Mouse (Mus musculus) lung, adult 2 months (tissue): ENCODE measurements at regions not wholly inside any gene's neighbourhood (a gene's known extent, or its start where the extent isn't known, plus 50 kb on each side); places are given as distances from the start of the nearest gene placed in this dataset.

Source experiments
- DNase-seq: peaks from one replicate; pipeline ENCODE4 v3.0.0; 2022
- H3K4me1 ChIP-seq: fragments of 200-500 bp; 2 replicates; pipeline ENCODE4 v1.6.1; 2011; ENCODE audit warnings: low read length; ENCODE audit not compliant: control insufficient read depth, insufficient read depth
- H3K4me3 ChIP-seq: fragments of 200-500 bp; replicated peaks from 2 replicates; pipeline ENCODE3; 2011; ENCODE audit warnings: low read depth, mild to moderate bottlenecking, control low read depth, low read length; ENCODE audit errors: extremely low read depth
- CTCF ChIP-seq: fragments of 200-500 bp; IDR thresholded peaks from 2 replicates; pipeline ENCODE4 v1.5.1; 2011; ENCODE audit warnings: mild to moderate bottlenecking, low read length, control low read depth; ENCODE audit not compliant: insufficient read depth
- POLR2A ChIP-seq: fragments of 200-500 bp; IDR thresholded peaks from 2 replicates; pipeline ENCODE4 v1.6.1; 2011; ENCODE audit warnings: low read depth, mild to moderate bottlenecking, control low read depth, low read length, borderline replicate concordance; ENCODE audit errors: extremely low read depth
- WGBS: fragments of 180-500 bp; shearing (Covaris S2); methylation state at CpG from one replicate; pipeline ENCODE4 v1.1.7; 2018; 5-methylcytosine and 5-hydroxymethylcytosine counted together

DNA sequence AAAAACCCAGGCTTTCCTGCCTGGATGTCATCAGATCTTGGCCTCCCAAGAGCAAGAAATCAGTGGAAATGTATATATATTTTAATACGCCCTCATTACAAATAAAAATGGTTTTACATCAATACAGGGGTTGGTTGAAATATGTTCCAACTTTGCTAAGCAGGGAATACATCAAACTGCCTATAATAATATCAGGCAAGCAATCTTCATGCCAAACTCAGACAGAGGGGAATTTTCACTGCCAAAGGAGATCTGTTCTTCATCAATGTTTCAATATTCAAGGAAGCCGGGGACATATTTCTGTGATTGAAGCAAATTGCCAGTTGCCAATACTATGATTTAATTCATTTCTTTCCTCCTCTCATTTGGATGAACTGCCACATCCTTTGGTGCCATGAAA is 340.9 kb downstream of the Tns1 start:
- Histone ChIP-seq H3K4me1 (no peaks in the 10 kb centered on the region), H3K4me3 (no peak overlapping the region)
- DNase-seq, result no peak
- TF ChIP-seq POLR2A, result no peak
- TF ChIP-seq CTCF, result no peak
- 79% methylated on average over 2 of the region's 2 CpGs for WGBS

DNA sequence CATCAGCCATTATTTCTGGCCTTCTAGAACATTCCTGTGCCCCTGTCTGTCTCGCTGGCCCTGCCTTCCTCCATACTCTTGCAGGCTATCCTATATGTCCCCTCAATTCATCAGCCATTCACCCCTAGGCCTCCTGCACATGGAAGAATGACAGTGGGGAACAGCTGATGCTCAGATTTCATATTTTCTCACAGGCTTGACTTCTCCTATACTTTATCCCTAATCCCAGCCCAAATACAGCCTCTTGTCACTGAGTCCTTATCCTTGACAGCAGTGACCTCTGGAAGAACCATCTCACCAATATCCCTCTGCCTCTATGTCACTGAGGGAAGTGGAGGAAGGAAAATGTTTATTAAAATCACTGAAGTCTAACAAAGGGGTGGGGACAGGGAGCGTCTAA is 341.4 kb downstream of the Tns1 start:
- DNase-seq, result no peak
- Histone ChIP-seq H3K4me3 (no peak overlapping the region), H3K4me1 (no peaks in the 10 kb centered on the region)
- WGBS, result 67% methylated on average over 2 of the region's 2 CpGs
- TF ChIP-seq CTCF (no peak), POLR2A (no peak)

DNA sequence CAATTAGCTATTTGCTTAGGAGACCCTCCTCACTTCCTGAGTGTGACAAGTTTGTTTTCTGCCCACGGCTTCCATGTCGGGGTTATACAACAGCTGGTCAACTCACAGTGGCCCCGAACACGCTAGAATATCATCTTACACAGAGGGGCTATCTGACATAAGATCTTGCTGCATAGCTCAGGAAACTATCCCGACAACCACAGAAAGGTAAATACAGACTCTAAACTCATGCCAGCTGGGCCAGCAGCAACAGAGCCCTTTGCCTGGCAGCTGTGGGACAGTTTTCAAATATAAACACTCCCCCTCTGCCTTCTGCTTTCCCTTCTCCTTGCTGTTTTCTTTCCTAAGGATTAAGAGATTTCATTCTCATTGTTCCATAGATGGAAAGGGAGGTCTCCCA is 352.5 kb downstream of the Tns1 start:
- 21% methylated on average over 5 of the region's 5 CpGs for WGBS
- H3K4me3 ChIP-seq, result no peak overlapping the region

DNA sequence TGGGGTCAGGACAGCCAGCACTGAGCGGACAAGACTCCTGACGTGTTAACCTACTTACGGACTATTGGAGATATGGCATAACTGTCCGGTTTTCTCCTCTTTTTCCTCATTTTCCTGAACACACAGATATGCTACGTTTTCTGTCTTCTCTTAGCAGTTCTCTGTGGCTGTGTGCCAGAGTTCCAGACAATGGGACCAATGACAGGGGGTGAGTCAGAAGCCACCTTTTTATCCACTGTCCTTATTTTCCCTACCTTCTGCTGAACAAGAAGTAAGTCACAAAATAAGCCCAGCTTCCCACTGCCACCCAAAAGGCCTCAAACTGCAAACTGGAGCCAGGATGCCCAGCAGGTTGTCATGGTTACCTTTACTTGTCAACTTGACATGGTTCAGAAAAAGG is 353.6 kb downstream of the Tns1 start:
- H3K4me1 ChIP-seq, result no peaks in the 10 kb centered on the region
- H3K4me3 ChIP-seq, result no peak overlapping the region
- 84% methylated on average over 5 of the region's 5 CpGs for WGBS
- no peak for TF ChIP-seq POLR2A
- TF ChIP-seq CTCF, result no peak
- DNase-seq, result no peak

More for the DNA sequence above, 352.5 kb downstream of the Tns1 start:
- no peak for TF ChIP-seq POLR2A
- no peak for TF ChIP-seq CTCF
- no peak for DNase-seq
- H3K4me1 ChIP-seq, result no peaks in the 10 kb centered on the region

DNA sequence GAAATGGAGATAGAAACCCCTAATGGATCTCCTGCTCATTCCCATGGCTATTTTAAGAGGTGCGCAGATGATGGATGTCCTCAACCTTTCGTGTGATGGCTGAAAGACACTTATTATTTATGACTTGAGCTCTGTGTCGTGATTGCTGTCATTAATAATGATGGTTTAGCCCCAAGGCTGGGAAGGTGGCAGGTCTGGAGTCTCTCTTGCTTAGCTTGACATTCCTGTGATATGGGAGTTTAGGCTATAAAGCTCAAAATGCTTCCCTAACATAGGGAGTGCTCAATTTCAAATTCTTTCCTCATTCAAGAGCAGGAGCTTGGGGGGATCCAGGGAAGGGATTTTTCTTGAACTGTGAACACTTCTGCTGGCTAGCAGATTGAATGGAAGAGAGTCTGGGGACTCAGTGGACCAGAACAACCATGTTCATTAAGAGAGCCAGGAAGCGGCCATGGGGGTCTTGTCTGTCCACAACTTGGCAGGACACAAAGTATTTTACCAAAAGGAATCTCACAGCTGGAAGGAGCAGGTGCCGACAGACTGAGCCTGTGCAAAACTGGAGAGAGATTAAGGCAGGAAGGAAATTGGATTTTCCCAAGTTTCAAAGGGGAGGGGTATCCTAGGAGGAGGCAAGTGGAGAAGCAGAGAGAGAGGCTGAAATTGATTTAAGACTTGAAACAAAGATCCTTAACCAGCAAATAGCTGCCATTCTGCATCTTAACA is 359.5 kb downstream of the Tns1 start:
- Histone ChIP-seq H3K4me1 (no peaks in the 10 kb centered on the region), H3K4me3 (no peak overlapping the region)
- TF ChIP-seq CTCF, result no peak
- no peak for TF ChIP-seq POLR2A
- DNase-seq, result no peak
- WGBS, result 69% methylated on average over 5 of the region's 5 CpGs

DNA sequence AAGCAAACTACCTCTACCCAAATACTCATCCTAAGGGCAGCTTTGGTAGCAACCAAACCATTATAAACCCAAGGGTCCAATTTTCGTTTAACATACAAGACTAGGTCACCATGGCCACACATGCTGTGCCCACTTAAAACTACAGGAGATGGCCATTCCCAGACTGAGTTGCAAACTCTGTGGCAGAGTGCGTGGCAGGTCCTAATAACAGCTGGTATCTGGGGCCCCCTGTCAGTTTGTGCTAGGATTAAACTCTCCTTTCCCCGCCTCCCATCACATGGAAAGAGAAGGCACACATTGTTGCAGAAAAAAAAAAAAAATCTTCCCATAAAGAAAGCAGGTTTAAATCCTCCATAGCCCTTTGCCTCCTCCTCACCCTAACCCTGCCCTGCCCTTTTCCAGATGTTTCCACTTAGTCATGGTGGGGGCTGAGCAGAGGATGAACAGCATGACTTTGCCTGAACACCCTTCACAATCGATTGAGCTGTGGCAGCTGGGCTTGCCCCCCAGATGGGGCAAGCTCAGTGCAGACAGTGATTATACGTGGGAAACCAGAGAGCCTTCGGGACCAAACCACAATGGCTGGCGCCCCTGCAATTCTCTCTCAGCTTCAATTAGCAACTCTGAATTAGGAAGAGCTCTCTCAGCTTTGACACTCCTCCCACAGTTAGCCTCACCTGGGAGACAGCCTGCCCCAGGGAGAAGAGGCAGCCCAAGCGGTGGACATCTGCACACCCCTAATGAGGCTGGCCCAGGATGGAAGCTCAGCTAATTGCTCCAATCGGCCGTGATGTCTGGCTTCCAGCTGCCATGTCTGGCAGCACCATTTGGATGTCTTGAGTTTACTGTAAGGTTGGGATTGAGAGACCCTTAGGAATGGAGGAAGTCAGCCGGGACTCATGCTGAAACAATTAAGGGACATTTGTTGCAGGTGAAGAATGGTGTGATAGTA is 365.9 kb downstream of the Tns1 start:
- H3K4me1 ChIP-seq, result no peaks in the 10 kb centered on the region
- WGBS, result 61% methylated on average over 11 of the region's 11 CpGs
- no peak overlapping the region for H3K4me3 ChIP-seq
- no peak for DNase-seq
- TF ChIP-seq POLR2A (no peak), CTCF (no peak)

DNA sequence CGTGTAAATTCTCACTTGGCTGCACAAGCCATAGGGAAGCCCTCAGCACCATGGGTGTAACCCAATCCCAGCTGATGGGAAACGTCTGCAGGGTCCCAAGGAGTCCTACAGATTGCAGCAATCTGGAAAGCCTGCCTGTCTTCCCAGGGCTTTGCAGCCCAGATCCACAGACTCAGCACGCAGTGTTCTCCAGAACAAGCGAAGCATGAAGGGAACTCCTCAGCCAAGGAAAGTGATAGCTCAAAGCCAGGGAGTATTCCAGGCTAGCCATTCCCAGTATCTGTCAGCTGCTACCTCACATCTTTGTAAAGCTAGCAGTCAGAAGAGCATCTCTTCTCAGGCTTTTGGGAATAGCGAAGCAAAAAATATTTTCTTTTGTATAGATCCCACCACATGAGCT is 368.5 kb downstream of the Tns1 start:
- Histone ChIP-seq H3K4me3 (no peak overlapping the region), H3K4me1 (no peaks in the 10 kb centered on the region)
- 61% methylated on average over 5 of the region's 5 CpGs for WGBS
- DNase-seq, result no peak
- TF ChIP-seq POLR2A (no peak), CTCF (no peak)

DNA sequence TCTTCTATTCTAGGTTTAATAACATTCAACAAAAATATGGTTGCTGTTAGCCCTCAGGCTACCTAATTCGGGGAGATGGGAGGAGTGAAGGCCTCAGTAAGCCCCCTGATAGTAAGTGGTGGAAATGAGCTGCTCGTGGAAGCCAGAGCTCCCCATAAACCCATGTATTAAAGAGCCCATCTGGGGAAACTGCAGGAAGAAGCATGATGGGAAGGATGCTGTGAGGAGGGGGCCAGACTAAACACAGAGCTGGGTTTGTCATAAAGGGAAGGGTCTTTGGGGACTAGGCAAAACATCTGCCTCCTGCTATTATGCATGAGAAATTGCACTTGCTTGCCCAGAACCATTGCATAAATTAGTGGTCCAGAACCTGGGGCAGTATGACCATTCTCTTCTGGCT is 369.3 kb downstream of the Tns1 start:
- TF ChIP-seq CTCF (no peak), POLR2A (no peak)
- 74% methylated on average over 2 of the region's 2 CpGs for WGBS
- H3K4me3 ChIP-seq, result no peak overlapping the region

DNA sequence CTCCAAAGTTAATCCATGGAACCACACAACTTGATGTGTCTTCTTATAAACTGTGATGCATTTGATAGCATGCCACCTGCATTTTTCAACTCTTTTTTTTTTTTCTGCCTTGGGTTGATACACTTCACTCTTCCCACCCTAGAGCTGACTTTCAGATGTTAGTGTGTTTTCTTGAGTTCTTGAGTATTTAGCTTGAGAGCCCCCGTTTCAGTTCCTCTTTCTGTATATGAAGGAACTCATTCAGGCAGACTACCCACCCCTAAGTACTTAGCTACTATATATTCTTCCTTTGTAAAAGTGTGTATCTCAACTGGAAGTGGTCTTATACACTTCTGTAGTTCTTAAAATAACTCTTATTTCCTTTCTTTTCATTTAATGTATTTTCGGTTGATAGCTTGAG is 371.1 kb downstream of the Tns1 start:
- no peak overlapping the region for H3K4me3 ChIP-seq
- DNase-seq, result no peak
- WGBS, result 56% methylated on average over 2 of the region's 2 CpGs
- TF ChIP-seq POLR2A (no peak), CTCF (no peak)
- H3K4me1 ChIP-seq, result no peaks in the 10 kb centered on the region

More for the DNA sequence above, 369.3 kb downstream of the Tns1 start:
- no peak for DNase-seq
- no peaks in the 10 kb centered on the region for H3K4me1 ChIP-seq
